Comparison of ENCODE assay signal across 14 mouse cellular contexts in the genomic region with DNA sequence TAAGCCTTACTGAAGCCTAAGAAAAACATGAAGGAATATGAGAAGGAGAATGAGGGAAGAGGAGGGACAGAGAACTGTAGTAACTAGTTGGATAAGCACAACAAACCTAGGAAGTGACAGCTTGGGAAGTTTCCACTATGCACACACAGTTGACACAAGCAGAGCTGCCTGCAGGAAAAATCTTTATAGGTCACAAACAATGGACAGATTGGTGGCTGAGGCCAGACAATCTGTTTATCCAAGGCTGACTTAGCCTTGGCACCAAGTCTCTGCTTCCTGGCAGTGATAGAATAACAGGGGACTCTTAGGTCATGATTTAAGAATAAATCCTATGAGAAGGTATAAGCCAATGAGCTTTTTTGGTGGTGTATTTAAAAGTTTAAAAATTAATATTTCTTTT. TPM values are rescaled to one million over a fixed set of nuclear protein-coding genes. Genes with fewer than 3 reads are reported as not detected.
DNase-seq lines count a peak whose midpoint lies in the region; ATAC-seq and TF ChIP-seq lines count a peak whose summit lies in the region.
"Had no signal": no experiment of that assay in that cellular context is flagged by ENCODE, and none has a peak within 500 bp of the region (broad histone marks: within the 10 kb centered on the region; RNA-seq: fewer than 3 reads in every experiment).

No protein-coding gene starts in this region.

- no peaks in the 10 kb centered on the region for H3K9me3 ChIP-seq in kidney, postnatal 0 days (replicated peaks; ENCODE audit: low read length)
- no peaks in the 10 kb centered on the region for H3K9me3 ChIP-seq in heart, embryonic 12.5 days (replicated peaks)
- H3K9me3 ChIP-seq: embryonic facial prominence, embryonic 13.5 days; forebrain, embryonic 15.5 days; neural tube, embryonic 12.5 days had no signal

- no peak overlapping the region for H3K27ac ChIP-seq in kidney, postnatal 0 days
- peak overlapping the region; percentile 33; the same call in 1 of the 2 replicates for H3K27ac ChIP-seq in heart, embryonic 12.5 days (ENCODE audit: poor library complexity, severe bottlenecking)
- no peak overlapping the region for H3K27ac ChIP-seq in kidney, adult 2 months (ENCODE audit: insufficient read depth, low read depth, low read length)
- H3K27ac ChIP-seq: embryonic facial prominence, embryonic 13.5 days; forebrain, embryonic 15.5 days; neural tube, embryonic 12.5 days had no signal

- TF ChIP-seq CTCF in kidney, postnatal 0 days (IDR thresholded peaks at IDR 0.05; ENCODE audit: low read depth): no peak
- TF ChIP-seq CTCF in kidney, adult 2 months (conservative IDR thresholded peaks at IDR 0.05; ENCODE audit: insufficient read depth, insufficient read length, low read depth, low read length): no peak

- no peak overlapping the region for H3K9ac ChIP-seq in kidney, postnatal 0 days (ENCODE audit: low read depth, low read length)
- no peak overlapping the region for H3K9ac ChIP-seq in heart, embryonic 12.5 days
- H3K9ac ChIP-seq: embryonic facial prominence, embryonic 13.5 days; forebrain, embryonic 15.5 days; neural tube, embryonic 12.5 days had no signal

- H3K27me3 ChIP-seq in kidney, postnatal 0 days (ENCODE audit: insufficient read depth, low read length): no peaks in the 10 kb centered on the region
- no peaks in the 10 kb centered on the region for H3K27me3 ChIP-seq in heart, embryonic 12.5 days (replicated peaks)
- no peaks in the 10 kb centered on the region for H3K27me3 ChIP-seq in kidney, adult 2 months (replicated peaks; ENCODE audit: control insufficient read depth, insufficient read depth, low read length)
- H3K27me3 ChIP-seq: embryonic facial prominence, embryonic 13.5 days; forebrain, embryonic 15.5 days; neural tube, embryonic 12.5 days had no signal

- no peak overlapping the region for H3K4me2 ChIP-seq in kidney, postnatal 0 days (ENCODE audit: low read length)
- no peak overlapping the region for H3K4me2 ChIP-seq in heart, embryonic 12.5 days
- H3K4me2 ChIP-seq: embryonic facial prominence, embryonic 13.5 days; forebrain, embryonic 15.5 days; midbrain, embryonic 11.5 days; neural tube, embryonic 12.5 days had no signal

- peak; percentile 22 for DNase-seq in kidney, postnatal 0 days (ENCODE audit: low spot score)
- DNase-seq in kidney, postnatal 36 days: no peak
- peak; percentile 85 for DNase-seq in cerebellum, adult 11 months
- peak; percentile 39 for DNase-seq in lung, postnatal 14 days
- DNase-seq in kidney, adult 8-10 months: no peak
- no peak for DNase-seq in kidney, adult 2 months
- DNase-seq in thymus, postnatal 0 days (ENCODE audit: low spot score): no peak
- DNase-seq: right cerebral cortex, postnatal 25 days had no signal

- H3K4me3 ChIP-seq in kidney, postnatal 0 days (replicated peaks; ENCODE audit: low read depth, low read length): no peak overlapping the region
- H3K4me3 ChIP-seq in heart, embryonic 12.5 days: no peak overlapping the region
- H3K4me3 ChIP-seq in kidney, adult 2 months (ENCODE audit: insufficient read depth, low read depth, low read length): no peak overlapping the region
- H3K4me3 ChIP-seq: embryonic facial prominence, embryonic 13.5 days; forebrain, embryonic 15.5 days; neural tube, embryonic 12.5 days had no signal

- TF ChIP-seq POLR2A in kidney, adult 2 months (IDR thresholded peaks at IDR 0.05; ENCODE audit: low read depth, low read length): no peak

- no peak for ATAC-seq in kidney, postnatal 0 days (replicated peaks; ENCODE audit: low FRiP score, low read depth)
- ATAC-seq in heart, embryonic 12.5 days (ENCODE audit: insufficient number of reproducible peaks, low FRiP score): peak; percentile 80
- ATAC-seq: forebrain, embryonic 15.5 days had no signal

- no peaks in the 10 kb centered on the region for H3K36me3 ChIP-seq in kidney, postnatal 0 days (ENCODE audit: insufficient read depth, low read length)
- H3K36me3 ChIP-seq in heart, embryonic 12.5 days: no peaks in the 10 kb centered on the region
- no peaks in the 10 kb centered on the region for H3K36me3 ChIP-seq in kidney, adult 2 months (ENCODE audit: control insufficient read depth, insufficient read depth, low read length)
- H3K36me3 ChIP-seq: embryonic facial prominence, embryonic 13.5 days; forebrain, embryonic 15.5 days; neural tube, embryonic 12.5 days had no signal

- no peaks in the 10 kb centered on the region for H3K4me1 ChIP-seq in kidney, postnatal 0 days (replicated peaks; ENCODE audit: insufficient read depth, low read length)
- no peaks in the 10 kb centered on the region for H3K4me1 ChIP-seq in heart, embryonic 12.5 days (replicated peaks)
- H3K4me1 ChIP-seq in kidney, adult 2 months (ENCODE audit: control insufficient read depth, insufficient read depth, low read length): no peaks in the 10 kb centered on the region
- H3K4me1 ChIP-seq: neural tube, embryonic 12.5 days had no signal

RNA-seq across cellular contexts. Expression of a gene that starts 20.6 kb away (rescaled TPM):
- 4.0 and 6.0 TPM in 2 replicates for polyA plus RNA-seq in kidney, postnatal 0 days (2015; fragmentation: Nextera tagmentation; extraction: Ambion mirVana)
- 24.3 and 24.8 TPM in 2 replicates for polyA plus RNA-seq in heart, embryonic 12.5 days (2016; fragmentation: Nextera tagmentation; extraction: Ambion mirVana)
- polyA plus RNA-seq in kidney, adult 2 months (2012; rRNA removed): 0.18 and 0.70 TPM in 2 replicates
- 1.5 and 1.7 TPM in 2 replicates for polyA plus RNA-seq in thymus, postnatal 0 days (2015; fragmentation: Nextera tagmentation; extraction: Ambion mirVana)
- polyA plus RNA-seq: liver, adult 2 months had no signal

Comparison
In these comparisons a context has a peak if more than half of its experiments do, and no peak if none do; other contexts are left out.
1. DNase-seq: peak in kidney, postnatal 0 days (single experiment), cerebellum, adult 11 months (single experiment) and lung, postnatal 14 days (single experiment); none in kidney, postnatal 36 days (0 of 2), kidney, adult 8-10 months (0 of 2), kidney, adult 2 months (single experiment) and thymus, postnatal 0 days (single experiment).